15 mouse cellular contexts compared by ENCODE assay signal in the genomic region with DNA sequence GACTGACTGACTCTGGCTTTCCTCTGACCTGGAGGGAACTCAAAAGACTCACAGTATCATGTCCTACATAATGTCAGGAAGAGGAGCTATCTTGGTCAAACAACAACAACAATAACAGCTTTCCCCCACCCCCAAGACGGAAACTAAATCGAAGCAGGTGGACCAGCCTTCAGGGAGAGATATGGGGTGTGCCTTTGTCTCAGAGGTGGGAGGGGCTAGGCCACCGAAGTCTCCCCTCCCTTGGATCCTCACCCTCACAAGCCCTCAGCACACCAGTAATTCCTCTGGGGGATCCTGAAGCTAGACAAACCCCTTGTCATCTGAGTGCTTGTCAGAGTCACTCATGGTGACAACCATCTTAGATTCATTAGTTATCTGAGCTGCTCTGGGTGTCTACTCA. TPM values are rescaled to one million over a fixed set of nuclear protein-coding genes. Genes with fewer than 3 reads are reported as not detected.
DNase-seq lines count a peak whose midpoint lies in the region; ATAC-seq and TF ChIP-seq lines count a peak whose summit lies in the region.
"Had no signal": no experiment of that assay in that cellular context is flagged by ENCODE, and none has a peak within 500 bp of the region (broad histone marks: within the 10 kb centered on the region; RNA-seq: fewer than 3 reads in every experiment).

No protein-coding gene starts in this region.

- no peak for TF ChIP-seq EP300 in stomach, postnatal 0 days (optimal IDR thresholded peaks at IDR 0.05)

- H3K9ac ChIP-seq in heart, embryonic 12.5 days: no peak overlapping the region
- no peak overlapping the region for H3K9ac ChIP-seq in stomach, embryonic 15.5 days
- H3K9ac ChIP-seq in stomach, postnatal 0 days (ENCODE audit: low read length): no peak overlapping the region
- peak overlapping the region; percentile 12; the same call in 1 of the 2 replicates for H3K9ac ChIP-seq in liver, embryonic 13.5 days
- H3K9ac ChIP-seq: forebrain, postnatal 0 days; heart, embryonic 15.5 days; midbrain, embryonic 15.5 days had no signal

- H3K27ac ChIP-seq in heart, embryonic 12.5 days (ENCODE audit: poor library complexity, severe bottlenecking): no peak overlapping the region
- H3K27ac ChIP-seq in stomach, embryonic 15.5 days: no peak overlapping the region
- no peak overlapping the region for H3K27ac ChIP-seq in stomach, postnatal 0 days (replicated peaks)
- H3K27ac ChIP-seq in liver, embryonic 13.5 days: peak overlapping the region; percentile 84
- H3K27ac ChIP-seq: heart, embryonic 15.5 days; limb, embryonic 10.5 days; midbrain, embryonic 15.5 days had no signal

- intact Hi-C loops in heart, postnatal 25 days (cut with DNase I): no loop called here

- H3K36me3 ChIP-seq in heart, embryonic 12.5 days: peaks cover 17% of the 10 kb centered on the region
- no peaks in the 10 kb centered on the region for H3K36me3 ChIP-seq in stomach, embryonic 15.5 days
- no peaks in the 10 kb centered on the region for H3K36me3 ChIP-seq in stomach, postnatal 0 days (ENCODE audit: control insufficient read depth, insufficient read depth, low read length)
- 0 out of 2 replicates have a peak, but pooled peaks cover 7% of the 10 kb centered on the region for H3K36me3 ChIP-seq in liver, embryonic 13.5 days
- H3K36me3 ChIP-seq: midbrain, embryonic 15.5 days had no signal

- peaks cover 21% of the 10 kb centered on the region for H3K4me1 ChIP-seq in heart, embryonic 12.5 days (replicated peaks)
- H3K4me1 ChIP-seq in stomach, embryonic 15.5 days: no peaks in the 10 kb centered on the region
- H3K4me1 ChIP-seq in stomach, postnatal 0 days (replicated peaks; ENCODE audit: control insufficient read depth, insufficient read depth): no peaks in the 10 kb centered on the region
- peaks cover 64% of the 10 kb centered on the region for H3K4me1 ChIP-seq in liver, embryonic 13.5 days (replicated peaks)
- H3K4me1 ChIP-seq: heart, embryonic 15.5 days; limb, embryonic 10.5 days; midbrain, embryonic 15.5 days had no signal

- H3K4me2 ChIP-seq in heart, embryonic 12.5 days: no peak overlapping the region
- H3K4me2 ChIP-seq in stomach, embryonic 15.5 days: no peak overlapping the region
- H3K4me2 ChIP-seq in stomach, postnatal 0 days (replicated peaks; ENCODE audit: low read depth): no peak overlapping the region
- peak overlapping the region; percentile 23; the same call in 1 of the 2 replicates for H3K4me2 ChIP-seq in liver, embryonic 13.5 days
- H3K4me2 ChIP-seq: heart, embryonic 15.5 days; midbrain, embryonic 15.5 days had no signal

- no peak for DNase-seq in heart, postnatal 25 days (ENCODE audit: low spot score)
- no peak for DNase-seq in stomach, postnatal 0 days (ENCODE audit: low spot score)
- peak; percentile 56 for DNase-seq in liver, embryonic 13.5 days
- DNase-seq in ovary, postnatal 14 days (ENCODE audit: low spot score): no peak
- DNase-seq in adrenal gland, postnatal 14 days: no peak
- DNase-seq: cerebellum, postnatal 10 days; embryo, embryonic 11 days; forebrain, postnatal 0 days; right cerebral cortex, postnatal 14 days had no signal

- ATAC-seq in heart, embryonic 12.5 days (ENCODE audit: insufficient number of reproducible peaks, low FRiP score): peak; percentile 68; the same call in 1 of the 2 replicates
- peak; percentile 63 for ATAC-seq in stomach, embryonic 15.5 days (ENCODE audit: insufficient read depth, low FRiP score, low read depth)
- ATAC-seq in stomach, postnatal 0 days (ENCODE audit: low FRiP score, low TSS enrichment): no peak
- peak; percentile 78 for ATAC-seq in liver, embryonic 13.5 days (ENCODE audit: low read depth)
- ATAC-seq: forebrain, postnatal 0 days; hindbrain, embryonic 16.5 days; midbrain, embryonic 15.5 days had no signal

- no peaks in the 10 kb centered on the region for H3K27me3 ChIP-seq in heart, embryonic 12.5 days (replicated peaks)
- no peaks in the 10 kb centered on the region for H3K27me3 ChIP-seq in stomach, embryonic 15.5 days (replicated peaks)
- H3K27me3 ChIP-seq in stomach, postnatal 0 days (ENCODE audit: control insufficient read depth, insufficient read depth, low read length): no peaks in the 10 kb centered on the region
- no peaks in the 10 kb centered on the region for H3K27me3 ChIP-seq in liver, embryonic 13.5 days
- H3K27me3 ChIP-seq: heart, embryonic 15.5 days; midbrain, embryonic 15.5 days had no signal

- H3K9me3 ChIP-seq in heart, embryonic 12.5 days (replicated peaks): no peaks in the 10 kb centered on the region
- H3K9me3 ChIP-seq in stomach, embryonic 15.5 days: no peaks in the 10 kb centered on the region
- H3K9me3 ChIP-seq in stomach, postnatal 0 days (ENCODE audit: control insufficient read depth, low read length): no peaks in the 10 kb centered on the region
- H3K9me3 ChIP-seq in liver, embryonic 13.5 days (replicated peaks): no peaks in the 10 kb centered on the region
- H3K9me3 ChIP-seq: heart, embryonic 15.5 days; limb, embryonic 10.5 days; midbrain, embryonic 15.5 days had no signal

- no peak for TF ChIP-seq CTCF in stomach, postnatal 0 days (IDR thresholded peaks at IDR 0.05; ENCODE audit: low read depth)

- no peak overlapping the region for H3K4me3 ChIP-seq in heart, embryonic 12.5 days
- no peak overlapping the region for H3K4me3 ChIP-seq in stomach, embryonic 15.5 days (replicated peaks)
- no peak overlapping the region for H3K4me3 ChIP-seq in stomach, postnatal 0 days (ENCODE audit: low read depth, low read length)
- no peak overlapping the region for H3K4me3 ChIP-seq in liver, embryonic 13.5 days (replicated peaks)
- H3K4me3 ChIP-seq: heart, embryonic 15.5 days; limb, embryonic 10.5 days; midbrain, embryonic 15.5 days had no signal

- WGBS in heart, embryonic 12.5 days: 34% methylated on average over 3 of the region's 3 CpGs
- WGBS in stomach, embryonic 15.5 days: 48% methylated on average over 3 of the region's 3 CpGs
- 35% methylated on average over 3 of the region's 3 CpGs for WGBS in stomach, postnatal 0 days
- WGBS in liver, embryonic 13.5 days (ENCODE audit: insufficient replicate concordance): 10% methylated on average over 3 of the region's 3 CpGs

RNA-seq across cellular contexts. Expression of a gene that starts 20.1 kb away (rescaled TPM):
- polyA plus RNA-seq in heart, embryonic 12.5 days (2016; fragmentation: Nextera tagmentation; extraction: Ambion mirVana): 22.8 and 26.8 TPM in 2 replicates
- total RNA-seq in heart, postnatal 25 days (2021): 1 to 10 TPM; 6.9 to 9.0 TPM
- 32.2 and 33.3 TPM in 2 replicates for polyA plus RNA-seq in stomach, embryonic 15.5 days (2015; fragmentation: Nextera tagmentation; extraction: Ambion mirVana)
- polyA plus RNA-seq in stomach, postnatal 0 days (2015; fragmentation: Nextera tagmentation; extraction: Ambion mirVana): 9.8 and 11.2 TPM in 2 replicates
- polyA plus RNA-seq in liver, embryonic 13.5 days (2015; fragmentation: Nextera tagmentation; extraction: Ambion mirVana): 30.6 and 32.9 TPM in 2 replicates
- 11.5 and 12.8 TPM in 2 replicates for total RNA-seq in adrenal gland, postnatal 14 days (2021)

RNA-seq across cellular contexts. Expression of a gene that starts 20.2 kb away (rescaled TPM):
- polyA plus RNA-seq in heart, embryonic 12.5 days (2016; fragmentation: Nextera tagmentation; extraction: Ambion mirVana): 126 and 134 TPM in 2 replicates
- total RNA-seq in heart, postnatal 25 days (2021): 10 to 100 TPM; 73.5 to 93.4 TPM
- polyA plus RNA-seq in stomach, embryonic 15.5 days (2015; fragmentation: Nextera tagmentation; extraction: Ambion mirVana): 168 and 186 TPM in 2 replicates
- polyA plus RNA-seq in stomach, postnatal 0 days (2015; fragmentation: Nextera tagmentation; extraction: Ambion mirVana): 123 and 124 TPM in 2 replicates
- polyA plus RNA-seq in liver, embryonic 13.5 days (2015; fragmentation: Nextera tagmentation; extraction: Ambion mirVana): 94.7 and 121 TPM in 2 replicates
- 145 and 146 TPM in 2 replicates for total RNA-seq in adrenal gland, postnatal 14 days (2021)

RNA-seq across cellular contexts. Expression of a gene that starts 45.7 kb away (rescaled TPM):
- 15.5 and 19.5 TPM in 2 replicates for polyA plus RNA-seq in heart, embryonic 12.5 days (2016; fragmentation: Nextera tagmentation; extraction: Ambion mirVana)
- total RNA-seq in heart, postnatal 25 days (2021): 1 to 10 TPM; 6.8 to 8.6 TPM
- polyA plus RNA-seq in stomach, embryonic 15.5 days (2015; fragmentation: Nextera tagmentation; extraction: Ambion mirVana): 21.5 and 23.4 TPM in 2 replicates
- polyA plus RNA-seq in stomach, postnatal 0 days (2015; fragmentation: Nextera tagmentation; extraction: Ambion mirVana): 13.0 and 14.0 TPM in 2 replicates
- polyA plus RNA-seq in liver, embryonic 13.5 days (2015; fragmentation: Nextera tagmentation; extraction: Ambion mirVana): 32.3 and 38.0 TPM in 2 replicates
- total RNA-seq in adrenal gland, postnatal 14 days (2021): 26.6 and 32.4 TPM in 2 replicates
